Mouse (Mus musculus) thymus, postnatal 0 days (tissue): ENCODE data around the gene Mrgprb1. TPM values are rescaled to one million over a fixed set of nuclear protein-coding genes. Genes with fewer than 3 reads are reported as not detected.
"Not testable (repeated sequence)": the region's sequence is repeated elsewhere in the genome, so short reads cannot be mapped to it uniquely, and the experiment has no call there.

ENCODE experiments used
- DNase-seq: peaks from one replicate; pipeline ENCODE4 v3.0.0-alpha.2; 2015; ENCODE audit warnings: low spot score
- polyA plus RNA-seq: library from polyadenylated mRNA; unstranded; fragments of >200 nt; fragmentation: Nextera tagmentation; extraction: Ambion mirVana; gene quantifications from 2 replicates; pipeline ENCODE4 v1.2.1, GENCODE M21; 2015

Gene Mrgprb1
- polyA plus RNA-seq = 0.08 TPM in 1 of 2 replicates, not detected in the other

- no peak for DNase-seq
Observed at GRCm38 (mm10) chr7:48456242-48456641, at the start of gene Mrgprb1. TSS of gene Mrgprb1 (minus strand) at chr7:48456342.

GRCm38 (mm10) chr7:48499221-48499620 is 43.1 kb upstream of the Mrgprb1 start, which contains the start of gene Mrgprx2:
TSS of gene Mrgprx2 (minus strand) at chr7:48499321.
- no peak for DNase-seq

- DNase-seq = no peak
Observed at GRCm38 (mm10) chr7:48436581-48436980, 19.6 kb downstream of the Mrgprb1 start.

- DNase-seq = not testable (repeated sequence)
Observed at GRCm38 (mm10) chr7:48435936-48436335, 20.2 kb downstream of the Mrgprb1 start.

Other genes with a start within 250 kb of the Mrgprb1 start
- not detected in 2 replicates for gene Mrgprb8, start 67.8 kb downstream of the Mrgprb1 start, polyA plus RNA-seq
- gene Mrgprx2, start 43.0 kb upstream of the Mrgprb1 start, polyA plus RNA-seq = not detected in 2 replicates
- 0.15 and 0.21 TPM in 2 replicates for gene Mrgprb2, start 101.7 kb upstream of the Mrgprb1 start, polyA plus RNA-seq
- gene Mrgprb3, start 187.5 kb upstream of the Mrgprb1 start, polyA plus RNA-seq = not detected in 2 replicates